Mouse (Mus musculus): ENCODE measurements around the gene Vamp5. TPM values are rescaled to one million over a fixed set of nuclear protein-coding genes. Genes with fewer than 3 reads are reported as not detected.

Gene Vamp5
- polyA plus RNA-seq, 1 experiment from 2014 or later, result 19.6 TPM

- peaks cover 15% of the 10 kb centered on the region for H3K4me1 ChIP-seq (replicated peaks; ENCODE audit: control insufficient read depth, insufficient read depth, low read length)
- no peak overlapping the region for H3K27ac ChIP-seq (ENCODE audit: low read depth)
- H3K27me3 ChIP-seq (replicated peaks; ENCODE audit: control insufficient read depth, insufficient read depth, low read length), result no peaks in the 10 kb centered on the region
- 76% methylated on average over 5 of the region's 5 CpGs for WGBS
- peak overlapping the region; percentile 86 for H3K9ac ChIP-seq (ENCODE audit: low read length)
- no peaks in the 10 kb centered on the region for H3K9me3 ChIP-seq (ENCODE audit: control insufficient read depth, low read length)
- ATAC-seq (replicated peaks; ENCODE audit: low FRiP score, low TSS enrichment, low read depth), result no peak
- no peak for DNase-seq (ENCODE audit: low spot score)
- peak overlapping the region; percentile 88 for H3K4me2 ChIP-seq (ENCODE audit: low read length)
- H3K36me3 ChIP-seq (ENCODE audit: control insufficient read depth, insufficient read depth, low read length), result peaks cover 32% of the 10 kb centered on the region
- H3K4me3 ChIP-seq (ENCODE audit: low read depth, low read length), result peak overlapping the region; percentile 88
Observed at GRCm38 (mm10) chr6:72415181-72415580, 34.9 kb upstream of the Vamp5 start.

GRCm38 (mm10) chr6:72414076-72414756 is 33.9 kb upstream of the Vamp5 start, which contains the start of gene Ggcx:
Gene Ggcx, plus strand, starts transcription at chr6:72414308.
- Histone ChIP-seq H3K27ac (ENCODE audit: low read depth) (peak within 1 kb of the TSS; percentile 43; the same call in 1 of the 2 replicates), H3K27me3 (replicated peaks; ENCODE audit: control insufficient read depth, insufficient read depth, low read length) (no peaks in the 10 kb centered on the region), H3K4me2 (ENCODE audit: low read length) (peak within 1 kb of the TSS; percentile 88), H3K36me3 (ENCODE audit: control insufficient read depth, insufficient read depth, low read length) (peaks cover 22% of the 10 kb centered on the region), H3K9ac (ENCODE audit: low read length) (peak within 1 kb of the TSS; percentile 86), H3K4me1 (replicated peaks; ENCODE audit: control insufficient read depth, insufficient read depth, low read length) (peaks cover 15% of the 10 kb centered on the region), H3K9me3 (ENCODE audit: control insufficient read depth, low read length) (no peaks in the 10 kb centered on the region), H3K4me3 (ENCODE audit: low read depth, low read length) (peak within 1 kb of the TSS; percentile 88)
- WGBS, result 1% methylated on average over 32 of the region's 33 CpGs
- ATAC-seq (replicated peaks; ENCODE audit: low FRiP score, low TSS enrichment, low read depth) (peak; percentile 98), DNase-seq (ENCODE audit: low spot score) (peak; percentile 97)

DNA sequence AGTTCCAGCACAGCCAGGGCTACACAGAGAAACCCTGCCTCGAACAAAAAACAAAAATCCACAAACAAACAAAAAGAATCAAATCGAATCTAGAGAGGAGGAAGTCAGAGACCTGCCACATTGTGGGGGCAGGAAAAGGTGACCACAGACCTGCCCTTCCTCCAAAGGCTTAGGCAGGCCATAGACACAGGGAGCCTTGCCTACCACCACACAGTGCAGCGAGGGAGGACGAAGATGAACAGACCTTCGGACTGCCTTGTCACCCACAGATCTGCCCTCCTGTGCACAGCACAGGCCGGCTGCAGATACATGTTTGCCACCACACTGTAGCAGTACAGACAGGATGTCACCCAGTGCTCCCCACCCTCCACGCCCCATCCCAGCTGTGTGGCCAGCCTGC is 30.2 kb upstream of the Vamp5 start:
- Histone ChIP-seq H3K27me3 (replicated peaks; ENCODE audit: control insufficient read depth, insufficient read depth, low read length) (no peaks in the 10 kb centered on the region), H3K27ac (ENCODE audit: low read depth) (no peak overlapping the region), H3K36me3 (ENCODE audit: control insufficient read depth, insufficient read depth, low read length) (no peaks in the 10 kb centered on the region), H3K4me2 (ENCODE audit: low read length) (no peak overlapping the region), H3K4me3 (ENCODE audit: low read depth, low read length) (no peak overlapping the region), H3K9me3 (ENCODE audit: control insufficient read depth, low read length) (no peaks in the 10 kb centered on the region), H3K9ac (ENCODE audit: low read length) (no peak overlapping the region), H3K4me1 (replicated peaks; ENCODE audit: control insufficient read depth, insufficient read depth, low read length) (peaks cover 8% of the 10 kb centered on the region)
- no peak for ATAC-seq (replicated peaks; ENCODE audit: low FRiP score, low TSS enrichment, low read depth)
- no peak for DNase-seq (ENCODE audit: low spot score)
- 84% methylated on average over 7 of the region's 7 CpGs for WGBS

- Histone ChIP-seq H3K4me3 (ENCODE audit: low read depth, low read length) (no peak overlapping the region), H3K4me2 (ENCODE audit: low read length) (no peak overlapping the region), H3K4me1 (replicated peaks; ENCODE audit: control insufficient read depth, insufficient read depth, low read length) (peaks cover 5% of the 10 kb centered on the region), H3K9me3 (ENCODE audit: control insufficient read depth, low read length) (no peaks in the 10 kb centered on the region), H3K36me3 (ENCODE audit: control insufficient read depth, insufficient read depth, low read length) (no peaks in the 10 kb centered on the region), H3K27ac (ENCODE audit: low read depth) (no peak overlapping the region), H3K9ac (ENCODE audit: low read length) (no peak overlapping the region), H3K27me3 (replicated peaks; ENCODE audit: control insufficient read depth, insufficient read depth, low read length) (no peaks in the 10 kb centered on the region)
- ATAC-seq (replicated peaks; ENCODE audit: low FRiP score, low TSS enrichment, low read depth) (no peak), DNase-seq (ENCODE audit: low spot score) (no peak)
- 18% methylated on average over 1 of the region's 1 CpGs for WGBS
Observed at GRCm38 (mm10) chr6:72410003-72410402, 29.7 kb upstream of the Vamp5 start.

- H3K4me1 ChIP-seq (replicated peaks; ENCODE audit: control insufficient read depth, insufficient read depth, low read length), result peaks cover under 1% of the 10 kb centered on the region; the same call in 1 of the 2 replicates
- no peaks in the 10 kb centered on the region for H3K9me3 ChIP-seq (ENCODE audit: control insufficient read depth, low read length)
- no peak overlapping the region for H3K4me3 ChIP-seq (ENCODE audit: low read depth, low read length)
- WGBS, result 15% methylated on average over 3 of the region's 3 CpGs
- peak; percentile 81 for DNase-seq (ENCODE audit: low spot score)
- H3K27ac ChIP-seq (ENCODE audit: low read depth), result no peak overlapping the region
- no peak overlapping the region for H3K4me2 ChIP-seq (ENCODE audit: low read length)
- H3K36me3 ChIP-seq (ENCODE audit: control insufficient read depth, insufficient read depth, low read length), result no peaks in the 10 kb centered on the region
- H3K27me3 ChIP-seq (replicated peaks; ENCODE audit: control insufficient read depth, insufficient read depth, low read length), result no peaks in the 10 kb centered on the region
- ATAC-seq (replicated peaks; ENCODE audit: low FRiP score, low TSS enrichment, low read depth), result no peak
- no peak overlapping the region for H3K9ac ChIP-seq (ENCODE audit: low read length)
Observed at GRCm38 (mm10) chr6:72409567-72409966, 29.3 kb upstream of the Vamp5 start.

DNA sequence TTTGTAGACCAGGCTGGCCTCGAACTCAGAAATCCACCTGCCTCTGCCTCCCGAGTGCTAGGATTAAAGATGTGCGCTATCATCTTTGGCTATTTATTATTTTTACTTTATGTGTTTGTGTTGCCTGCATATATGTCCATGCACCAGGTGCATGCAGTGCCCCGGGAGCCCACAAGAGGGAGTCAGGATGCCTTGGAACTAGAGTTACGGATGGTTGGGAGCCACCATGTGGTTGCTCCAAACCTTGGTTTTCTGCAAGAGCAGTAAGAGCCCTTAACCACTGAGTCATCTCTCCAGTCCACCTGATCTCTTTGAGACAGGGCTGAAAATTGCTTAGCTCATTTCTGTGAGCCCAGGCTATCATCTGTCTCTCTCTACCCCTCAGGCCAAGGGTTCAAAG is 26.9 kb upstream of the Vamp5 start:
- 8% methylated on average over 5 of the region's 5 CpGs for WGBS

GRCm38 (mm10) chr6:72405356-72405755 is 25.1 kb upstream of the Vamp5 start:
- no peaks in the 10 kb centered on the region for H3K9me3 ChIP-seq (ENCODE audit: control insufficient read depth, low read length)
- no peaks in the 10 kb centered on the region for H3K36me3 ChIP-seq (ENCODE audit: control insufficient read depth, insufficient read depth, low read length)
- no peaks in the 10 kb centered on the region for H3K4me1 ChIP-seq (replicated peaks; ENCODE audit: control insufficient read depth, insufficient read depth, low read length)
- H3K4me2 ChIP-seq (ENCODE audit: low read length), result no peak overlapping the region
- DNase-seq (ENCODE audit: low spot score), result no peak
- WGBS, result 85% methylated on average over 7 of the region's 7 CpGs
- no peak for ATAC-seq (replicated peaks; ENCODE audit: low FRiP score, low TSS enrichment, low read depth)
- no peak overlapping the region for H3K4me3 ChIP-seq (ENCODE audit: low read depth, low read length)
- no peaks in the 10 kb centered on the region for H3K27me3 ChIP-seq (replicated peaks; ENCODE audit: control insufficient read depth, insufficient read depth, low read length)
- H3K27ac ChIP-seq (ENCODE audit: low read depth), result no peak overlapping the region
- H3K9ac ChIP-seq (ENCODE audit: low read length), result no peak overlapping the region

More for the DNA sequence above, 26.9 kb upstream of the Vamp5 start:
- Histone ChIP-seq H3K27me3 (replicated peaks; ENCODE audit: control insufficient read depth, insufficient read depth, low read length) (no peaks in the 10 kb centered on the region), H3K4me2 (ENCODE audit: low read length) (no peak overlapping the region), H3K9ac (ENCODE audit: low read length) (no peak overlapping the region), H3K9me3 (ENCODE audit: control insufficient read depth, low read length) (no peaks in the 10 kb centered on the region), H3K36me3 (ENCODE audit: control insufficient read depth, insufficient read depth, low read length) (no peaks in the 10 kb centered on the region), H3K27ac (ENCODE audit: low read depth) (no peak overlapping the region), H3K4me1 (replicated peaks; ENCODE audit: control insufficient read depth, insufficient read depth, low read length) (no peaks in the 10 kb centered on the region), H3K4me3 (ENCODE audit: low read depth, low read length) (no peak overlapping the region)
- ATAC-seq (replicated peaks; ENCODE audit: low FRiP score, low TSS enrichment, low read depth) (peak; percentile 56), DNase-seq (ENCODE audit: low spot score) (peak; percentile 99)

- H3K4me3 ChIP-seq (ENCODE audit: low read depth, low read length), result no peak overlapping the region
- no peak overlapping the region for H3K27ac ChIP-seq (ENCODE audit: low read depth)
- H3K4me2 ChIP-seq (ENCODE audit: low read length), result no peak overlapping the region
- no peaks in the 10 kb centered on the region for H3K9me3 ChIP-seq (ENCODE audit: control insufficient read depth, low read length)
- H3K4me1 ChIP-seq (replicated peaks; ENCODE audit: control insufficient read depth, insufficient read depth, low read length), result no peaks in the 10 kb centered on the region
- 17% methylated on average over 7 of the region's 7 CpGs for WGBS
- no peaks in the 10 kb centered on the region for H3K36me3 ChIP-seq (ENCODE audit: control insufficient read depth, insufficient read depth, low read length)
- DNase-seq (ENCODE audit: low spot score), result peak; percentile 79
- ATAC-seq (replicated peaks; ENCODE audit: low FRiP score, low TSS enrichment, low read depth), result no peak
- no peaks in the 10 kb centered on the region for H3K27me3 ChIP-seq (replicated peaks; ENCODE audit: control insufficient read depth, insufficient read depth, low read length)
- no peak overlapping the region for H3K9ac ChIP-seq (ENCODE audit: low read length)
Observed at GRCm38 (mm10) chr6:72401875-72402274, 21.6 kb upstream of the Vamp5 start.

- no peaks in the 10 kb centered on the region for H3K27me3 ChIP-seq (replicated peaks; ENCODE audit: control insufficient read depth, insufficient read depth, low read length)
- no peaks in the 10 kb centered on the region for H3K36me3 ChIP-seq (ENCODE audit: control insufficient read depth, insufficient read depth, low read length)
- H3K4me1 ChIP-seq (replicated peaks; ENCODE audit: control insufficient read depth, insufficient read depth, low read length), result no peaks in the 10 kb centered on the region
- no peak overlapping the region for H3K4me3 ChIP-seq (ENCODE audit: low read depth, low read length)
- WGBS, result 54% methylated on average over 2 of the region's 2 CpGs
- H3K27ac ChIP-seq (ENCODE audit: low read depth), result no peak overlapping the region
- DNase-seq (ENCODE audit: low spot score) (no peak), ATAC-seq (replicated peaks; ENCODE audit: low FRiP score, low TSS enrichment, low read depth) (no peak)
- H3K9me3 ChIP-seq (ENCODE audit: control insufficient read depth, low read length), result no peaks in the 10 kb centered on the region
- no peak overlapping the region for H3K4me2 ChIP-seq (ENCODE audit: low read length)
- no peak overlapping the region for H3K9ac ChIP-seq (ENCODE audit: low read length)
Observed at GRCm38 (mm10) chr6:72399967-72400366, 19.7 kb upstream of the Vamp5 start.
